Mouse (Mus musculus) small intestine, adult 2 months (tissue): Measurements from ENCODE around the gene Zfp574. TPM values are rescaled to one million over a fixed set of nuclear protein-coding genes. Genes with fewer than 3 reads are reported as not detected.

Source experiments
- H3K27ac ChIP-seq: fragments of 200-500 bp; 2 replicates; pipeline ENCODE4 v1.5.1; 2012; ENCODE audit warnings: low read depth, low read length, control low read depth, inconsistent platforms; ENCODE audit not compliant: insufficient read depth
- H3K27me3 ChIP-seq: fragments of 200-500 bp; 2 replicates; pipeline ENCODE4 v1.6.1; 2012; ENCODE audit warnings: mild to moderate bottlenecking, moderate library complexity, low read length, inconsistent platforms; ENCODE audit not compliant: control insufficient read depth, insufficient read depth
- H3K36me3 ChIP-seq: fragments of 200-500 bp; 2 replicates; pipeline ENCODE4 v1.6.1; 2012; ENCODE audit warnings: mild to moderate bottlenecking, low read length, control low read depth, inconsistent platforms; ENCODE audit not compliant: control insufficient read depth, insufficient read depth
- H3K4me1 ChIP-seq: fragments of 200-500 bp; 2 replicates; pipeline ENCODE4 v1.6.1; 2012; ENCODE audit warnings: low read length, inconsistent platforms, mixed read lengths; ENCODE audit not compliant: control insufficient read depth, insufficient read depth, insufficient read length
- H3K4me3 ChIP-seq: fragments of 200-500 bp; 2 replicates; pipeline ENCODE4 v1.5.1; 2012; ENCODE audit warnings: low read depth, mild to moderate bottlenecking, control low read depth, inconsistent platforms, low read length, moderate library complexity
- CTCF ChIP-seq: fragments of 200-500 bp; IDR thresholded peaks from 2 replicates; pipeline ENCODE4 v1.5.1; 2012; ENCODE audit warnings: low read depth, mild to moderate bottlenecking, control low read depth, inconsistent platforms, low read length, moderate library complexity, mixed read lengths; ENCODE audit not compliant: insufficient replicate concordance, insufficient read length; ENCODE audit errors: extremely low read depth
- POLR2A ChIP-seq: fragments of 200-500 bp; IDR thresholded peaks from 2 replicates; pipeline ENCODE4 v1.6.1; 2012; ENCODE audit warnings: low read depth, mild to moderate bottlenecking, control low read depth, inconsistent platforms, low read length, moderate library complexity
- WGBS: fragments of 180-500 bp; shearing (Covaris S2); methylation state at CpG from one replicate; pipeline ENCODE4 v1.1.7; 2018; 5-methylcytosine and 5-hydroxymethylcytosine counted together
- polyA plus RNA-seq: library from polyadenylated mRNA; depleted of rRNA; stranded (reverse); fragments of >200 nt; gene quantifications from 2 replicates; pipeline ENCODE4 v1.2.3, GENCODE M21; 2012

Zfp574 gene
- polyA plus RNA-seq, 1 experiment: 37.9 TPM

DNA sequence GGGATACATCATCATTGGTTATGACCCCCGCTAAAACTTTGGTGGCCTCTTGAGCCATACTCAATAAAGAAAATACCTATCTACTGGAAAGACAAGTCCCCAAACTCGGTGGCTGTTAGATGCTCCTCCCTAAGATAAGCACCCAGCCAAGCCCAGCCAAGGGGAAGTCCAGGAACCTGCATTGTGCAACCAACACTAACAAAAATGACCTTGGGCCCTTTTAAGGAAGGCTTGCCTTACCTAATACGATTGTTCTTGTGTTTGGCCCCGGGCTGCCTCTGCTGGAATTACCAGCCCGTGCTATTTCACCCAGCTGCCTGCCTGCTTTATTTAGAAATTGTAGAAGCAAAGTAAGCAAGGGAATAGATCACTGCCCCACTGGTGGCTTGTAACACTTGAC is 12.3 kb downstream of the Zfp574 start:
- H3K36me3 ChIP-seq: peaks cover 38% of the 10 kb centered on the region
- TF ChIP-seq CTCF (no peak), POLR2A (no peak)
- WGBS: 10% methylated on average over 5 of the region's 5 CpGs
- H3K27ac ChIP-seq: no peak overlapping the region; the same call in 1 of the 2 replicates
- peaks cover 3% of the 10 kb centered on the region; the same call in 1 of the 2 replicates for H3K4me1 ChIP-seq
- H3K4me3 ChIP-seq: no peak overlapping the region
- H3K27me3 ChIP-seq: no peaks in the 10 kb centered on the region

DNA sequence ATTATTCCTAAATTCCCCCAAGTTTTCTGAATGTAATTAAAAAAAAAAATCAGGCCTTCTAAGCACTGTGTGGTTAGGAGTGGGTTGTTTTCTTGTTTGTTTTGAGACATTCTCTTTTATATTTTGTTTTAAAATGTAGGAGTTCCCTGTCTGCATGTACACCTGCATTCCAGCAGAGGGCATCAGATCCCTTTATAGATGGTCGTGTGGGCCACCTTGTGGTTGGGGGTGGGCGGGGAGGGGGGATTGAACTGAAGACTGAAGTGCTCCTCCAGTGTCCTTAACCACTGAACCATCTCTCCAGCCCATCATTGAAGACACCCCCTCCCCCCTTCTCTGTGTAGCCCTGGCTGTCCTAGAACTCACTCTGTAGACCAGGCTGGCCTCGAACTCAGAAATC is 14.3 kb downstream of the Zfp574 start:
- TF ChIP-seq POLR2A (no peak), CTCF (peak; percentile 41; the same call in 1 of the 2 replicates)
- H3K36me3 ChIP-seq: peaks cover 18% of the 10 kb centered on the region
- H3K4me1 ChIP-seq: peaks cover 3% of the 10 kb centered on the region
- WGBS: 59% methylated on average over 3 of the region's 3 CpGs
- H3K27me3 ChIP-seq: no peaks in the 10 kb centered on the region
- H3K4me3 ChIP-seq: no peak overlapping the region
- no peak overlapping the region for H3K27ac ChIP-seq

DNA sequence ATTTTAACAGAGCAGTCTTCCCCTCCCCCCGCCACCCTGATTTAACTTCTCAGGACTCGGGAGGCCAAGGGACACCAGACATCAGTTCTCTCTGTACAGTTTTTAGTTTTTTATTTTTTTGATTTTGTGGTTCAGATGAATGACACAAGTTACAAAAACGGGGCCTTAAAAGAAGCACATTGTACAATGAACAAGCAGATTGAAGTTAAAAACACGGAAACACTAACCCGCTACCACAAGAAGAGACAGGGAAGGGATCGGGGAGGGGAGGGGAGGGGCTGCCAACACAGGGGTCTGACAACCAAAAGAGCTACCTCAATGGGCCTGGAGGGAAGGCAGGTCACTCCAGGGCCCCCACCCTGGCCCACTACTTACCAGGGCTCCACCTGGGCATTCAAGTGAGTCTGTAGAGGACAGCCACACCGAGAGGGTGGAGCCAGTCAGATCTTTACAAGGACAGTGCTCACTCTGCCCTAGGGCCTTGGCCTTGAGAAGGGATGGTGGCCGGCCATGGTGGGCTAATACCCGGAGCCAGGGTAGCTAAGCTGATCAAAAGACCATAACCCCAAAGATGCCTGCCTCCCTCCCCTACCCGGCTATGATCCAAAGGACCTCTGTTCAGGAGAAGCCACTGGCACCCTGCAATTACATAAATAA is 15.0 kb downstream of the Zfp574 start:
- Histone ChIP-seq H3K36me3 (peaks cover 11% of the 10 kb centered on the region), H3K27me3 (no peaks in the 10 kb centered on the region), H3K4me3 (no peak overlapping the region), H3K4me1 (peaks cover 3% of the 10 kb centered on the region), H3K27ac (no peak overlapping the region)
- no peak for TF ChIP-seq CTCF
- WGBS: 72% methylated on average over 10 of the region's 10 CpGs

DNA sequence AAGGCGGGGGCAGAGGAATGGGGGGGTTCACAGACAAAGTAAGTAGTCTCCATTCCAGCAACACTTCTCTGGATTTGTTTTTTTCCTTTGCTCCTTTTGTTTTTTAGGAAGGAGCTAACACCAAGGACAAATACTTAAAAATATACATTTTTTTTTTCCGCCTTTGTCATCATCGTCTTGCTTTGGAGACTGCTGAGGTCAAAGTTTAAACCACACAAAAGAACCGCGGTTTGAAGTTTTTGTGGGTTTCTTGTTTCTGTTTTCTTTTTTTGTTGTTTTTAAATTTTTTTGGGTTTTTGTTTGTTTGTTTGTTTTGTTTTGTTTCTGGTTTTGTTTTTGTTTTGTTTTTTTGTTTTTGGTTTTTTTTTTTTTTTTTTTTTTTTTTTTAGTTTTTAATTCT is 15.6 kb downstream of the Zfp574 start:
- H3K27ac ChIP-seq: no peak overlapping the region
- TF ChIP-seq CTCF (no peak), POLR2A (no peak)
- peaks cover 7% of the 10 kb centered on the region for H3K36me3 ChIP-seq
- H3K27me3 ChIP-seq: no peaks in the 10 kb centered on the region
- H3K4me3 ChIP-seq: no peak overlapping the region
- 64% methylated on average over 5 of the region's 5 CpGs for WGBS
- H3K4me1 ChIP-seq: peaks cover 3% of the 10 kb centered on the region

DNA sequence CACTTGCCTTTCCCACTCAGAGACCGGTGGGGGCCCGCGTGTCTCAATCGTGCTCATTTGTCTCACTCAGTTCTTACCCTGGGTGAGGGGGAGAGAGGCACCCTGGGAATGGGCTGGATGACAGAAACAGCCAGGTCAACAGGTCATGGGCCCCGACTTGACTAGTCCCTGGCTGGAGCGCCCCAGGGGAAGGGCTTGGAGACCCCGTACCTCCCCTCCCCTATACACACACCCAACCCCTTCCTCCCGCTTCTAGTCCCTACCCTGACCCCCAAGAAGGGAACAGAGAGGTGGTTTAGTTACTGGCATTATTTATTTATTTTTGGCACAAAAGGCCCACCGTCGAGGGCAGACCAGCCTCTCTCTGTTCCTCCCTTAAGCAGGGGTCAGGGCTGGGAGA is 16.2 kb downstream of the Zfp574 start:
- Histone ChIP-seq H3K4me1 (peaks cover 3% of the 10 kb centered on the region), H3K27me3 (no peaks in the 10 kb centered on the region), H3K27ac (no peak overlapping the region), H3K4me3 (no peak overlapping the region), H3K36me3 (peaks cover 1% of the 10 kb centered on the region; the same call in 1 of the 2 replicates)
- WGBS: 40% methylated on average over 10 of the region's 10 CpGs
- no peak for TF ChIP-seq POLR2A
- TF ChIP-seq CTCF: no peak

DNA sequence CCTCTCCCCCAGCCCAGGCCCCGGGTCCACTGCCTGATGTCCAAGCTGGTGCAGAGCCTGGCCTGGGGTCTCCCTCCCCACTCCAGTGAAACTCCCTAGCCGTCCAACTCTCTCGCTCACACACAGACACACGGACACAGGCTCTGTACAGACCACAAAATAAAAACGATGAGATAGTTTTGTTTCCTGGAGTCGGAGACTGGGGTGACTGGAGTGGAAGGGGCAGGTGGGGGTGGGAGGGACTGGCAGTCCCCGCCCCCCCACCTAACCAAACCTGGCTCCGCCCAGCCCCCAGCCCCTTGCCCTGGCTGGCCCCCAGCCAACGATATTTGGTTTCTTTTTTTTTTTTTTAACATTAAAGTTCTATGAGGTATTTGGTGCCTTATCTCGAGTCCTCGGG is 16.6 kb downstream of the Zfp574 start:
- H3K27ac ChIP-seq: no peak overlapping the region
- TF ChIP-seq POLR2A (no peak), CTCF (no peak)
- no peak overlapping the region for H3K4me3 ChIP-seq
- H3K27me3 ChIP-seq: no peaks in the 10 kb centered on the region
- H3K4me1 ChIP-seq: peaks cover 3% of the 10 kb centered on the region
- H3K36me3 ChIP-seq: peaks cover 1% of the 10 kb centered on the region; the same call in 1 of the 2 replicates
- 15% methylated on average over 11 of the region's 11 CpGs for WGBS

DNA sequence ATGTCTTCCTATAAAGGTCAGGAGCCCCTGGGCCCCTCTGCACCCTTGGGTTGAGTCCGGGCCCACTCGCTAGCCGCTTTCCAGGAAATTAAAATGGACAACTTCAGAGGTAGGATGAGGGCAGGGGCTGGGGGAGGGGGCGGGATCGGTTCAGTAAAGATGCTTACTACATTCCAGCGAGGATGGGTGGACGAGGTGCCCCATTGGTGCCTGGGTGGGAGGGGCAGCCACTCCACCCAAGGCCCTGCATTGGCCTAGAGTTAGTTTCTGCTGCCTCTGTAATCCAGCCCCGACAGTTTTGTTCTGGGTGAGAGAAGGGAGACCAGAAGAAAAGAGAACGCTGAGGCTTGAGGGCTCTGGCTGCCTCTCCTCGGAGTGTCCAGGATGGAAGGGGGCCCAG is 17.5 kb downstream of the Zfp574 start:
- H3K36me3 ChIP-seq: no peaks in the 10 kb centered on the region
- H3K4me1 ChIP-seq: peaks cover 1% of the 10 kb centered on the region
- TF ChIP-seq CTCF (no peak), POLR2A (no peak)
- WGBS: 48% methylated on average over 10 of the region's 10 CpGs
- no peaks in the 10 kb centered on the region for H3K27me3 ChIP-seq
- H3K27ac ChIP-seq: no peak overlapping the region
- H3K4me3 ChIP-seq: no peak overlapping the region

DNA sequence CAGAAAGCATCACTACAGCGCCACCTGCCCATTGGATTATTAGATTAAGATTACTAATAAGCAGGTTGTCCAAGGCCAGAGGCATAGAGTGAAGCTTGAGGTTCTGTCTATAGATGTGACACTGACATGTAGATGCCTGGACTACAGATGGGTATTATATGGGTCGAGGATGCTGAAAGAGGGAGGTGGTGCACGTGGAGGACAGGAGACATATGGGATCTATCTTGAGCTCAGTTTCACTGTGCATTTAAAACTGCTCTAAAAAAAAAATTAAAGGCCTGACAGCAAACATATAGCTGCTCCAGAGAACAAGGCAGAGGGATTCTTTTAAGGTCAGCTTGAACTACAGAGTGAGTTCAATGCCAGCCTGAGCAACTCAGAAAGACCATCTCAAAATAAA is 25.8 kb downstream of the Zfp574 start:
- H3K27me3 ChIP-seq: no peaks in the 10 kb centered on the region
- TF ChIP-seq POLR2A (no peak), CTCF (no peak)
- no peak overlapping the region for H3K4me3 ChIP-seq
- no peaks in the 10 kb centered on the region for H3K36me3 ChIP-seq
- WGBS: 71% methylated on average over 3 of the region's 3 CpGs
- H3K4me1 ChIP-seq: no peaks in the 10 kb centered on the region
- H3K27ac ChIP-seq: no peak overlapping the region
